Mouse (Mus musculus) adipocyte (in vitro differentiated cells): Measurements from ENCODE around the gene Orm1.

Source experiments
- DNase-seq: peaks from one replicate; pipeline ENCODE4 v3.0.0-alpha.2; 2016; ENCODE audit warnings: low spot score

The Orm1 gene

DNA sequence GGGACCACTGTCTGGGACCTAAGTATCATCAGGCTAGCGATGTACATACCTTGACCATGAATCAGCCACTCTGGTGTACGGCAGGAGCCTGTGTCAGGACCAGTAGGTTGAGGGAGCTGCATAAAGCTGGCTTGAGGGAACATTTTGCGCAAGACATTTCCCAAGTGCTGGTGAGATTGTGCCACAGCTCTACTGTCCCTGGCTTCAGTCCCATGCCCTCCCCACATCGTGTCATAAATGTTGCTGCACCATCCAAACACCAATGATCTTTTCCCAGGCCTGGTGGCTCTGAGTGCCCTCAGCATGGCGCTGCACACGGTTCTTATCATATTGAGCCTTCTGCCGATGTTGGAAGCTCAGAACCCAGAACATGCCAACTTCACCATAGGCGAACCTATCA lies at the start of gene Orm1:
Orm1 (plus strand) TSS at position 266 of the 400 bp plus-strand sequence.
- peak; percentile 96 for DNase-seq

DNA sequence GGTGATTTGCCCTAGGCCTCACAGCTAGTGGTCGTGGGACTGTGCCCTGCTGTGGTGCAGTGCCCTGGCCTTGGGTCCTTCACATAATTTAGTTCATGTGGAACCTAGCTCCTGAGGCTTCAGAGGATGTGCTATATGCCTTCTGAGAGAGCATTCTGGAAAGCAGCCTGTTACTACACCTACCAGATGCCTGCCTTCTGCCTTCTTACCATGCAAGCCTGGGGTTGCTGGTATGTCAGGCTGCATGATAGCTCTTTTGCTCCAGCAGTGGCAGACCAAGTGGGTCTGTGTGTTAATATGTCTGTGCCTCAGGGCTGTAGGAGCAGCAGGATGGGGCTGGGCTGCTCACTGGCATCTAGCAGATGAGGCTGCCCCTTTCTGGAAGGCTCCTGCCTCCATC lies 48.7 kb upstream of the Orm1 start:
- no peak for DNase-seq

DNA sequence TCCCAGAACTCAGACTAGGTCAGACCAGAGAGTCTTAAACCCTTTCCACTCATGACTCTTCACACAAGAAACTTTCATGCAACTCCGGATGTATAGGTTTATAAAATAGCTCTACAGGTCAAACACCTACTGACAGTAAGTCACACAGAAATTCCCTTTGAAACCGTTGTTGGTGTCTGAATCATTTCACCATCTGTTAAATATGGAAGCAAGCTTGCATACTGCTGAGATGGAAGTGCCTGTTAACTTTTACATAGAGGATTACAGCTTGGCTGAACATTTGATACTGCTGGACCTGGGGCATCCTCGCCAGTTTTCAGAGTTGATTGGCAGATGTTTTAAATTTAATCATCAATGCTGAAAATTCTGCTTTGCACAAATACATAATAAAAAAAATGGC lies 48.1 kb upstream of the Orm1 start:
- no peak for DNase-seq

DNA sequence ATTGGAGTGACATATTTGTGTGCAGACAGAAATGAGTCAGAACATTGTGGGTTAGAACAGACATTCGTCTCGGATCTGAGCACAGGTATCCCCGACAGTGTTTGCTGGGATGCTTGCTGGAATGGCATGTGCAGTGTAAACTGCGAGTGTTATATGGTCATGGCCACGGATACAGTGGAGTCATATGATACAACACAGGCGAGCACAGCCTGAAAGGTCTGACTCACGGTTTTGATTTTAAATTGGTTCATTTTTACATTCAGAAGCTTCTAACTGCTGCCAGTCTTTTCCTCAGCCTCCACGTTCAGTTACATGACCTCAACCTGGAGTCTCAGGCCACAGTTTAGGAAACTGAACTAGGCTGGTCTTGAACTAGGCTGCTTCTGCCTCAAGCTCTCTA lies 47.5 kb upstream of the Orm1 start:
- DNase-seq = no peak

DNA sequence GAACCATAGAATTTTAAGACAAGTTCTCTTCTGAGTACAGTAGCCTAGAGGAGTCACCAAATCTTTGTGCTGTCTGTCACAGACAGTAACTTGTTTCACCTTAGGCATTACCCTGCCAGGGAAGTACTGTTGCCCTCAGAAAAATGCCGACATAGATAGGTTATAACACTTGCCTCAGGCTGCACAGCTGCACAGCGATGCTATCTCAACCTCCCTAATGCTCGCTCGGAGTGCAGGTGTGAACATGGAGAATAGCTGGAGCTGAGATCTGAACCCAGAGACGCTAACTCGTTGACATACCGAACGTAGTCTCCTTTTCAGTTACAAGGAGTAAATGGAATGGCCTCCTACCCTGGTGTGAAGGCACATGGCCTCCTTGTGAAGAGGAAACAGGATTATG lies 46.2 kb upstream of the Orm1 start:
- DNase-seq = no peak

DNA sequence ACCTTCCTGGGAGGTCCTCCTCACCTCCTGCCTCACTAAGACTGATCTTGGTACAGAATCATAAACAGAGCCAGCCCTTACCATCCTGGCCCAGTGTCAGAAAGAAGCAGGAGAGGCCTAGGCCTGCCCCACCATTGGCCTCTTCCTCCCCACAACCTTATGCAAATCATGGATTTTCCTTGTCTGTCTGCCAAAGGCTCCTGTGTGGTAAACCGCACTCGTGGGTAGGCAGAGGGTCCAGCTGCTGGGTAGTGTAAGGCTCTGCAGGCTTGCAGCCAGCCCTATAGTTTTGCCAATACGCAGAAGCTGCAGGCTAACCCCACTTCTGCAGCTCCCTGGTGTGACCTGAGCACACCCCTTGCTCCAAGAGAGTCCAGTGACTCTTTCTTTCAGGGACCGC lies 41.7 kb upstream of the Orm1 start:
- no peak for DNase-seq

DNA sequence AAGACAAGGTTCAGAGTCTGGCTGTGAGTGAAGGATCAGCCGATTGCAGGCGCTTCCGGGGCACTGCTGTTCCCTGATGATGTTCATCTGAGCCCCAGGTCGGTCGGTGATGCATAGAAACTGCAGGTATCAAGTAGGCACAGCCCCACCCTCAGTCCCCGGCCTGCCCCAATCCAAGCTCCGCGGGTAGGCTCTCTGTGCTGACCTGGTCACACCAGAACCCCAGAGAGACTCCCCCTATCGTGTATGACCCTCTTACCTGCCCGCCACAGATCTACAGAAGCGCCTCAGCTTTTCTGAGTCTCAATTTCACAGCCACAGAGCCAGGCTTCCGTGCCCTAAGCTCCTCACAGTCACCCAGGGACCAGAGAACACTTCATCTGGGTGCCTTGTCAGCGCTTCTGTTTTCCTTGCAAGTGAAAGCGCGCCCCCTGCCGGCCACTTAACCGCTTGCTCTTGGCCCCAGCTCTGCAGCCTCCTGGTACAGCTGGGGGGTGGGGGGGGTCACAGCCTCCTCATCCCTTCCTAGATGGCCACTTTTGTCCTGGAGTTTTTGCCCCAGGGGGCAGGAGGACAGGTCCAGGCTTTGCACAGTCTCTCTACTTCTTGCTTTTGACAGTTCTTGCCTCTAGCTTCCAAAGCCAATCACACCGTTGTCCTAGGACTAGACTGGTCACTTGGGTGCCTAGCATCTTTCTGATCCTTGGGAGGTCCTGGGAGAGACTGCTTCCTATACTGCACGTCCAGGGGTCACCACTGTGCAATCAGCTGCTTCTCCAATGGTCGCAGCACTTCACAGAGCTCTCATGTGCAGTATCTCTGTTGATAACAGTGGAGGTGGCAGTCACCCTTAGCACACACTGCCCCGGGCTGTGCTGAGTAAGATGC lies 36.9 kb upstream of the Orm1 start:
- peak; percentile 91 for DNase-seq

DNA sequence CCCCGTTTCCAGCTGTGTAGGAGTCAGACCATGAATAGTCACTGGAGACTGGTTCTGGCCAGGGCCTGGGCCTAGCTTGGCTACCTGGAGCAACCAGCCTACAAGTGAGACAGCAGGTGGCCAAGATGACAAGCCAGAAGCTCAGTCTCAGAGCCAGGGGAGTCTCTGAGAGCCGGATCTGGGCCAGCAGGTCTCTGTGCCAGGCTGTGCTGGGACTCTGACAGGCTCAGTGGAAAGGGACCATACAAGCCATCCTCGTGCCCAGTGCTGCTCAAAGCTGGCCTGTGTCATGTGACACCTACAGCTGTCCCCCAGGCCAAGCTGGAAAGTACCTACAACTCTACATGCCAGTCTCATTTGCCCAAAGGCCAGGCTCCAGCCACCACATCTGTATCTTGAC lies 36.0 kb upstream of the Orm1 start:
- DNase-seq = no peak

DNA sequence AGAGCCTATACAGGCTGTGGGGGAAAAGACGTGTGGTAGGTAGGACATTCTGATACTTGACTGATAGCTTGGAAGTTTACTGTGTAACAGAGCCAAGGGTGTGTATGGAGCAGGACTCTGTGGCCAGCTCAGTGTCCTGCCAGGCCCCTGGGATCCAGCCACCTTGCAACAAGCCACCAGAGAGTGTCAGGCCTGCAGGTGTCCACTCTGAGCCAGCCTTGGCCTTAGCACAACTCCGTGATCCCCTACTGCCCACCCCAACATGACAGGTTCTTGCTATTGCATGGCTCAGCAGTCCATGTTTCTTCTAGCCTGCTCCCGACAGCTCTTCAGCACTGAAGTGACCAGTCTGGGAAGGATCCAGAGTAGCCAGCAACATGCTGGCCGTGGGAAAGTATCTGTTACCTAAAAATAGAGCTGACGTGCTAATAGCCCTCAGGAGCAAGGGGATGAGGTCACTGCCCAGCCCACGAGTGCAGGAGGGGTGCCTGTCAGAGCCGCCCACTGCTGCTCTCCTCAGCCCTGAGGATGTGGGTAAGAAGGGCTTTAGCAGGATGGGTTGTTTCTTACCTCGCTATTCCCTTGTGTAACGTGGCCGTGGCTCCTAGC lies 34.0 kb upstream of the Orm1 start:
- DNase-seq = peak; percentile 79

DNA sequence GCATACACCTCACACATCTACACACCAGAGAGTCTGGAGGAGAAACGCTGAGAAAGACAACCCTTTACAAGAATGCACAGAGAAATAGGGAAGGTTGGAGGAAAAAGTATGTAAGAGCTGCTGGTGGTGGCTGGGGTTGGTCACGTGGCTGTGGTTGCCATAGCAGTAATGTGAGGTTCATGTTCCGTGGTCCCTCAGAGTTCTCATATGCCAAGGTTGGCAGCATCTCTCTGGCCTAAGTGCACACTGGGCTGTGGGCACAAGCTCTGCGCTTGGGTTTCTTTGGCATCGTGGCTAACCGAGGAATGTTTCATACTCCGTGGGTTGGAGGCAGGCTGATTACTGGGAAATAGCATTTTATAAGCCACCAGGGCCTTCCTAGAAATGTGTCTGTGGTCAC lies 32.9 kb upstream of the Orm1 start:
- no peak for DNase-seq

DNA sequence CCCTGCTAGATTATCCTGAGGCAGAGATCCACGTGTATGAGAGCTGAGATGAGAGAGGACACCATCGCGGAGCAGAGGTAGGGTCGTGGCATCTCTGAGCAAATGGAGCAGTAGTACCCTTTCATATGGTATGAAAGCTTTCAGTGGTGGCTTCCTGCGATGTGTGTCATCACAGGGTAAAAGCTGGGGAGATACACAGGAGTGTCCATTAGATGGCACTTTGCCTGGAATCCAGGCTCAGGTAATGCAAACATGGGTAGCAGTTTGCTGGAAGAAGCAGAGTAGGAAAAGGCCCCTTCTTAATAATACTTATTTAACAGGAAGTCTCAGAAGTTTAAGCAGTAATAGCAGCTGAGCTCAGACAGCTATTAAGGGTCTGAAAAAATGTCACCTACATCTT lies 30.3 kb upstream of the Orm1 start:
- DNase-seq = no peak

DNA sequence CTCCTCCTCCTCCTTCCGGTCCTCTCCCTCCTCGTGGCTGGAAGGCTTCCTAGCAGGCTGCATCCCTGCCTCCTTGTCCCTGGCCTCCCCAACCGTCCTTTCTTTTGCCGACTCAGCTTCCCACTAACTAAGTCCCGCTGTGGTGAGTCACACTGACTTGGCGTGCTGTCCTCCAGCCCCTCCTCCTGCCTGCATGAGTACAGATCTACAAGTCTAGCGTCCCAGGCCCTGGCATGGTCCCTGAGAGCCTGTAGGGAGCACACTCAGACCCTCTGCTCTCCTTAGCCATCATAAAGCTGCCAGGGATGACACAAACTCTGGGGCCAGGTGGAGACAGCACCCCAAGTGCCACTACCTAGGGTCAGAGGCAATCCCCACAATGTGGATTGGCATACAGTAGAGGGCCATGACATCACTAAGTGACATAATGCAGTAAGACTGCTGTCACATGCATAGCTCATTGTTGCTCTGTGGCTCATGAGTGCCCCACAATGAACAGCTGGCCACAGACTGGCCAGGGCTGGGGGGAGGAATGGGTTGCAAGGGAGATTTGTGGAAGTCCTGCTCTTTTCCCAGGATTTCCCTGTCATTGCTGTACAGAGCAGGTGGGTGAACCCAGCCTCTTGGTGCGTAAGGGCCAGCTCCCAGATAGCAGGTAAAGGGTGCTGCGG lies 28.1 kb upstream of the Orm1 start:
- DNase-seq = peak; percentile 72

DNA sequence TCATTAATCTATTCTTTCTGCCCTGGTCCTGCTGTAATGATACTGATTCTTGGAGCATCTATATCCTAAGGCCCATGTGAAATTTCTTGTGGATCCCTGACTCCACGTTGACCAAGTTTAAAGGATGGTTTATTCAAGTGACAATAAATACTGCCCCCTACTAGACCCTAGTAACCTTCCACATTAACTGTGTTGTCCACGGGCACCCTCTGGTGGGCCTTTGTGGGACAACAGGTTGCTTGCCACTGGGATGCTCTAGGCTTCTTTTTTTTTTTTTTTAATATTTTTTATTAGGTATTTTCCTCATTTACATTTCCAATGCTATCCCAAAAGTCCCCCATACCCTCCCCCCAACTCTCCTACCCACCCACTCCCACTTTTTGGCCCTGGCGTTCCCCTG lies 24.8 kb upstream of the Orm1 start:
- DNase-seq = peak; percentile 70

DNA sequence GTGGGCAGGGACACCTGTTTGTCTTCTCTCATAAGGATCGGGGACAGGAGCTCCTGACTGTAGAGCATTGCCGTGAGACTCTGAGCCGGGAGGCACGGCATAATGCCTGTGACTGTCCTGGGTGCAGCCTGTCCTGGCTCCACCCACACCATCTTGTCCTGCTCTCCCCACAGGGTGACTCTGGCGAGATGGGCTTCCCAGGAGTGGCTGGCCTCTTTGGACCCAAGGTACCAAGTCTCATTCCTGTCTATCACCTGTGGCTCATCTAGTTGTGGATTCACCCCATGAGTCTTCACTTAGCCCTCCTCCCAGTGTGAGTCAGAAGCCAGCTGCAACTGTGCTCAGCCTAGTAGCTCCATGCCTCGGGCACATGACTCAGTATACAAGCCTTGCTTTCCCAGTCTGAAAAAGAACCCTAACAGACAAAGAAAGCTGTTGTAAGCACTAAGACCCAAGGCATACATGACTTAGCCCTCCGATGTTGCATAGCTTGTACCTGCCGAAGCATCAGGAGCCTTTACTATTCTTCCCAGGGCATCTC lies 21.0 kb upstream of the Orm1 start:
- no peak for DNase-seq

DNA sequence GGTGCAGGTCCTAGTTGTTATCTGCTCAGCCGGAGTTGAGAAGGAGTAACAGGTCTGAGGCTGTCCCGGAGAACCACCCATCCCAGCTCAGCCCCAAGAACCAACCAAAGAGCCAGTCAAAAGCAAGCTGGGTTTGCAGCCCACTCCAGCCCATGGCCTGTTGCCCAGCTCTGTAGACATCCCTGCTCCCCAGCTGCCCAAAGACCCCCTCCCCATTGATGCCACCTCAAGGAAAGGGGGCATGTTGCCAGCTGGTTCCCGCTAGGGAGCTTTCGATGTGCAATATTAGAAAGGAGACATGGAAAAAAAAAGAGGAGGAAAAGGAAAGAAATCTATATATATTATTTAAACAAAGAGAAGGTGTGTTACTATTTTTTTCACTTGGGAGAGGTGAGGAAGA lies 11.0 kb upstream of the Orm1 start:
- DNase-seq = no peak

DNA sequence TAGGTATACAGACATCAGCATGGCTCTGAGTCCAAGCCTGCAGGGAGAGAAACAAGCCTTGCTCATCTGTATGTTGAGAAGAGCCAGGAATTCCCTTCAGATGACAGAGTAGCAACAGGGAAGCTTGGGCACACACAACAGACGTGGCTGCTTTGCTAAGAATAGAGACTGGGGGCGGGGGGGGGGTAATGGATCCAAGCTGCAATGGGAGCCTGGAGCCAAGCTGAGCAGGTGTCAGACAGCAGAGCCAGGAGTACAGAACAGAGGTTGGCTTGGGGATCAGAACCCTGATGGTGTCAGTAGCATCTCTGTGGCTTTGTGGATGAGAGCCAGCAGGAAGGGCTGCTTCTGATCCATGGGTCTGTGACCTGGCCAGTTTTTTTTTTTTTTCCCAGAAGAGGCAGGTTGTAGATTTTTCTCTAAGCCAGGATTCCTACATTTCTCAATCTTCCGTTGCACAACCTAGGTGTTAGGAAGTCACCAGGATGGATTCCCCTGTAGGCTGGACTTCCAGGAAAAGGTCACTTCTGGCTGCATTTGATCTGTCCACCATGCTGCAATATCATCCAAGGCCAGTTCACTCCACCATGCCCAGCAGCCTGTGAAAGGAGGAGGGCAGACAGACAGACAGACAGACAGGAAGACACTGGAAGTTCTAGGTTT lies 5.8 kb upstream of the Orm1 start:
- DNase-seq = no peak

DNA sequence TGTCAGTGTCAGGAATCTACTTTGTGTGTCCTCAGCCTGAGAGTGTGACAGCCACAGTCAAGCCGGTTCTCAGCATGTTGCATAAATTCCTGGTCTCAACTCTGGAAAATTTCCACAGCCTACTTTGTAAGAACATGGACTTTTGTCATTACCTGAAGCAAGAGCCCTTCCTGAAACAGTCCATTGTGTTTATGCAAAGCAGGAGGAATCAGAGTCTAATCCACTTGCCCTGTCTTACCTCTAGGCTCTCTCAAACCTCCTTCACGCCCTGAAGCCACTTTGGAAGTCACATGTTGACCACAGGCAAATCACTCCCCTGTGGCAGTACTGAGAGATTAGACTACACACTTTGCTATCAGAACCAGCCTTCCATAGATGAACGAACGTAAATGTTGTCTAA lies 1.9 kb upstream of the Orm1 start:
- no peak for DNase-seq

DNA sequence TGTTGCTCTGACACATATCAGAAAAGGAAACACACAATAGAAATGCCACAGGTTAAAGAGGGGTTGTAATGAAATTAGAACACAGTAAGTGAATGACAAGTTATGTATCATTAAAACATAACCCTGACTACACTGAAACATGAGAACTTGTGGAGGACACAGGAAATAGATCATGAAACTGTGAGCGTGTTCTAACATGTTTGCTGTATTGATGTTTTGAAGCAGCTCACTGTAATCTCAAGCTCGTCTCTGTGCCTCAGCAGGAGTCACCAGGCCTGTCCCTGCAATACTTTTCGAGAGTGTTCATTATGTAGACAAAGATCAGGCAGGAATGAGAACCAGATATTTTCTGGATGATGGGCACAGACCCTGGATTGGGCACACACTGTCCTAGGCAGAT lies 752 bp upstream of the Orm1 start:
- DNase-seq = peak; percentile 12

DNA sequence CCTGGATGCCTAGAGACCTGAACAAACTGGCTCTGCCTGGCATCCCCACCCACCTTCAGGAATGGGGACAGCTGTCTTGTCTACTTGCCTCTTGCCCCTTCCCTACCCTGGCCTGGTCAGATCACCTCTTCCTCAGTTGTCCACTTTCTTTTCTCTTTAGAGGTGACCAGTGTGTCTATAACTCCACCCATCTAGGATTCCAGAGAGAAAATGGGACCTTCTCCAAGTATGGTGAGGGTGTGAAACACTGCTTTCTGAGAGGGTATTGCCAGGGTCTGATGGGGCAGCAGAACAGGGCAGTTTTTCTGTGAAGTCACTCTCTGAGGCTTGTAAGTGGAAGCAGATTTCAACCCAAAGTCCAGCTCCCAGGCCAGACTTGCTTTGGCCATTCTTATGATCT lies 901 bp downstream of the Orm1 start:
- peak; percentile 67 for DNase-seq

DNA sequence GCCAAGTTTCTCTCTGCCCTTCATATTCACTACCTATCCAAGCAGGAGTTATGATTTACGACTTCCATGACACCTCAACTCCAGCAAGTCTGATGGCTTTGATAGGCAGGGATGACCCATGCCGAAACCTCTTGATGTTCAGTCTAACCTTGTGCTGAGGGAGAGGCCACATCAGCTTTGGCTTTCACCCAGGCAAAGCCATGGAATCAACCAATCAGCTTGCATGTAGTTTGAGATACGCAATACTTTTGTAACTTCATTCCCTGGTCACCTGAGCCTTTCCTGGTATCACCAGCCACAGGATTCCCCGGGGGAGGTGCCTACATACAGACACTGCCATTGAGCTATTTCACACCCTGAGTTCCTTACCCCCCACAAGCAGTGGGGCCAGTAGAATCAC lies 2.3 kb downstream of the Orm1 start:
- DNase-seq = no peak

DNA sequence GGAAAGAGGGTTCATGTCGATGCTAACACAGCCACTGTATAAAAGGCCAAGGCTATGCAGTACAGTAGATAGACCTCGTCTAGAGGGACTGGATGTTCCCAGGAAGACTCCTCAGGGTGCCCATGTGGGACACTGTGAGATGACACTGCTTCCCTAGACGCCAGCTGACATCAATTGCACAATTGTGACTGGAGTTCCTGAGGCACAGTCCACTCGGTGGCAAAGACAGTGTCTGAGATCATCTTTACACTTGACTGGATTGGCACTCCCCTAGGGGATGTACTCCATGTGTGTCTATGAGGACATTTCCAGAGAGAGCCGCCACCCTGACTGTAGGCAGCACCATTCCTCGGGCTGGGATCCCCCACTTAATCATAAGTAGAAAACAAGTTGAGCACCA lies 4.2 kb downstream of the Orm1 start:
- peak; percentile 46 for DNase-seq

DNA sequence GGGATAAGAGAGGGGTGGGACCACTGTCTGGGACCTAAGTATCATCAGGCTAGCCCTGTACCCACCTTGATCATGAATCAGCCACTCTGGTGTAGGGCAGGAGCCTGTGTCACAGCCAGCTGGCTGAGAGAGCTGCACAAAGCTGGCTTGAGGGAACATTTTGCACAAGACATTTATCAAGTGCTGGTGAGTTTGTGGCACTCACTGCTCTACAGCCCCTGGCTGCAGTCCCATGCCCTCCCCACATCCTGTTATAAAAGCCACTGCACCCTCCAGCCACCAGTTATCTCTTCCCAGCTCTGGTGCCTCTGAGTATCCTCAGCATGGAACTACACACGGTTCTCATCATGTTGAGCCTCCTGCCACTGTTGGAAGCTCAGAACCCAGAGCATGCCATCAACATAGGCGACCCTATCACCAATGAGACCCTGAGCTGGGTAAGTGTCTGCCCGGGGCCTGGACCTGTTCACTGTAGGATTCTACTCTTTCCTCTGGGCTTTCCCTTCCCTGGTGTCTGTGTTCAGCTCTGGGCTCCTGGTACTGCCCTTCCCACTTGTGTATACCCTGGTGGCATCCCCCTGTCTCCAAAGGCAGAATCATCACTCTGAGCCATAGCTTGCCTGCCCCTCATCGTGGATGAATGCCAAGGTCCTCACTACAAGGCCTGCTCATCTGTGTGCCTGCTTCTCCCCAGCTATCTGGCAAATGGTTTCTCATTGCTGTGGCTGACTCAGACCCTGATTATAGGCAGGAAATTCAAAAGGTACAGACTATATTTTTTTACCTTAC lies 11.7 kb downstream of the Orm1 start, which contains the start of gene Orm3:
Orm3 (plus strand) TSS at position 286 of the 789 bp plus-strand sequence.
- DNase-seq = peak; percentile 75
